Mouse (Mus musculus) splenic B cell, adult 2 months (primary cell): Measurements from ENCODE around the gene Rad9b.
A peak's percentile ranks its signal among the peaks of the same experiment; 100 is the strongest.

Source experiments
- DNase-seq: peaks from one replicate; pipeline ENCODE4 v3.0.0-alpha.2; 2011; ENCODE audit warnings: low read depth, low spot score
- H3K27me3 ChIP-seq: 2 replicates; pipeline ENCODE4 v1.6.1; 2012; ENCODE audit warnings: mild to moderate bottlenecking, low read length, moderate library complexity, mixed read lengths; ENCODE audit not compliant: control insufficient read depth, poor library complexity, insufficient read depth, severe bottlenecking
- H3K36me3 ChIP-seq: 2 replicates; pipeline ENCODE4 v1.6.1; 2012; ENCODE audit warnings: mild to moderate bottlenecking, low read length, moderate library complexity, mixed read lengths; ENCODE audit not compliant: control insufficient read depth, poor library complexity, insufficient read depth, severe bottlenecking

Rad9b gene

GRCm38 (mm10) chr5:122390006-122390405 is 36.0 kb upstream of the Rad9b start:
- DNase-seq = no peak
- H3K27me3 ChIP-seq = no peaks in the 10 kb centered on the region
- no peaks in the 10 kb centered on the region for H3K36me3 ChIP-seq

GRCm38 (mm10) chr5:122379374-122380155 is 25.5 kb upstream of the Rad9b start:
- DNase-seq = peak; percentile 89
- H3K27me3 ChIP-seq = no peaks in the 10 kb centered on the region
- peaks cover 14% of the 10 kb centered on the region for H3K36me3 ChIP-seq

- Histone ChIP-seq H3K36me3 (peaks cover 14% of the 10 kb centered on the region), H3K27me3 (no peaks in the 10 kb centered on the region)
These were observed 24.1 kb upstream of the Rad9b start for GRCm38 (mm10) chr5:122378171-122378570.

GRCm38 (mm10) chr5:122377101-122377833 is 23.2 kb upstream of the Rad9b start:
- H3K36me3 ChIP-seq = peaks cover 12% of the 10 kb centered on the region
- DNase-seq = no peak
- H3K27me3 ChIP-seq = no peaks in the 10 kb centered on the region

More at GRCm38 (mm10) chr5:122378171-122378570, 24.1 kb upstream of the Rad9b start:
- DNase-seq = no peak

GRCm38 (mm10) chr5:122372878-122373277 is 18.8 kb upstream of the Rad9b start:
- no peaks in the 10 kb centered on the region for H3K36me3 ChIP-seq
- no peak for DNase-seq
- H3K27me3 ChIP-seq = no peaks in the 10 kb centered on the region

- Histone ChIP-seq H3K36me3 (no peaks in the 10 kb centered on the region), H3K27me3 (no peaks in the 10 kb centered on the region)
- DNase-seq = peak; percentile 99
These were observed 18.2 kb upstream of the Rad9b start, which contains the start of gene Fam216a for GRCm38 (mm10) chr5:122372192-122372769. Gene Fam216a (minus strand): TSS chr5:122372364.

- Histone ChIP-seq H3K27me3 (no peaks in the 10 kb centered on the region), H3K36me3 (no peaks in the 10 kb centered on the region)
- DNase-seq = no peak
These were observed 17.7 kb upstream of the Rad9b start, which contains the start of gene Gpn3 for GRCm38 (mm10) chr5:122371591-122372191. Gene Gpn3 (plus strand): TSS chr5:122371876.

GRCm38 (mm10) chr5:122354492-122355067 is 547 bp upstream of the Rad9b start:
- H3K27me3 ChIP-seq = no peaks in the 10 kb centered on the region
- peaks cover 2% of the 10 kb centered on the region for H3K36me3 ChIP-seq
- DNase-seq = no peak

GRCm38 (mm10) chr5:122345777-122346176 is 8.3 kb downstream of the Rad9b start:
- H3K36me3 ChIP-seq = no peaks in the 10 kb centered on the region; the same call in 1 of the 2 replicates
- no peak for DNase-seq
- no peaks in the 10 kb centered on the region for H3K27me3 ChIP-seq

- Histone ChIP-seq H3K36me3 (no peaks in the 10 kb centered on the region; the same call in 1 of the 2 replicates), H3K27me3 (no peaks in the 10 kb centered on the region)
- peak; percentile 91 for DNase-seq
These were observed 9.8 kb downstream of the Rad9b start for GRCm38 (mm10) chr5:122344260-122344659.

GRCm38 (mm10) chr5:122343768-122344167 is 10.3 kb downstream of the Rad9b start:
- no peaks in the 10 kb centered on the region; the same call in 1 of the 2 replicates for H3K36me3 ChIP-seq
- DNase-seq = peak; percentile 68

GRCm38 (mm10) chr5:122342874-122343273 is 11.2 kb downstream of the Rad9b start:
- Histone ChIP-seq H3K27me3 (no peaks in the 10 kb centered on the region), H3K36me3 (no peaks in the 10 kb centered on the region; the same call in 1 of the 2 replicates)
- peak; percentile 30 for DNase-seq

More at GRCm38 (mm10) chr5:122343768-122344167, 10.3 kb downstream of the Rad9b start:
- no peaks in the 10 kb centered on the region for H3K27me3 ChIP-seq

- no peaks in the 10 kb centered on the region for H3K27me3 ChIP-seq
- H3K36me3 ChIP-seq = no peaks in the 10 kb centered on the region
- no peak for DNase-seq
These were observed 17.3 kb downstream of the Rad9b start for GRCm38 (mm10) chr5:122336554-122337294.
